Mouse (Mus musculus): ENCODE data around the gene Gm49369. TPM values are rescaled to one million over a fixed set of nuclear protein-coding genes. Genes with fewer than 3 reads are reported as not detected.
A peak's percentile ranks its signal among the peaks of the same experiment; 100 is the strongest.
"Not testable (repeated sequence)": the region's sequence is repeated elsewhere in the genome, so short reads cannot be mapped to it uniquely, and the experiment has no call there.

Gm49369 gene
- total RNA-seq (2021), result 1 to 10 TPM; 2.6 to 3.3 TPM
- long read RNA-seq, experiment 1, partial matches to known transcripts, result 0 of 1 reads
- long read RNA-seq, experiment 1, other reads (novel, unspliced or antisense), result 1 of 1 reads
- long read RNA-seq, experiment 2, result 0 reads

DNA sequence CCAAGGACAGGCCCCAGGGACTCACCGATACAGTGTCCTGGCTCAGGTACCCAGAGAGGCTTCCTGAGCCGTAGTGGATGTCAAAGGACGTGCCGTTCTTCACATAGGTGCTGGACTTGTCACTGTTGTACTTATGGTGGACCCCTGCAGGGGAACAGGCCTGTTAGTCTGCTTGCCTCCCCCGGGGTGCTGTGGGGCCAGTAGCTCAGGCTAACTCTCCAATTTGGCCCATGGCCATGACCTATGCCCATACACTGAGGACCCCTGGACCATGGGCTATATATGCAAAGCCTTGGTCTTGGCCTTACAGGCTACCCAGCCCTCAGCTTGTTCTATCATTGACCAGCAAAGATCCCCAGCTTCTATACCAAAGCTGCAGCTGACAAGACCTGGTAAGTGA lies at the start of gene Gm49369:
Gene Gm49369, minus strand, starts transcription at position 101 of the 400 bp plus-strand sequence.
- no peak for DNase-seq

DNA sequence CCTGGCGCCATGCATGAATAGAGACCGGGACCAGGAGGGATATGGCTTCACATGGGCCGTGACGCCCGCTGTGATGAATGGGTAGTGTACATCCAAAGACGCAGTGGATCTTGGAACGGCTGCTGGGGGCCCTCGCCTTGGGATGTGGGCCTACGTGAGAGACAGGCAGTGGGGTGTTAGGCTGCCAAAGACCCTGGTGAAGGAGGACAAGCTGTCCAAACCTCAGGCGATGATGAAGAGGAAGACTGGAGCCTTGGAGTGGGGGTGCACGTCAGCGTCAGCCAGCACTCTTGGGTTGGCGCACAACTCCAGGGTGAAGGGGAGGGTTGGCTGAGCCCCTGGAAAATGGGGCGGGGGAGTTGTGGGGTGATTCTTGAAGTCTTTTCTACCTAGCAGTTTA lies 48.6 kb upstream of the Gm49369 start:
- no peak for DNase-seq

DNA sequence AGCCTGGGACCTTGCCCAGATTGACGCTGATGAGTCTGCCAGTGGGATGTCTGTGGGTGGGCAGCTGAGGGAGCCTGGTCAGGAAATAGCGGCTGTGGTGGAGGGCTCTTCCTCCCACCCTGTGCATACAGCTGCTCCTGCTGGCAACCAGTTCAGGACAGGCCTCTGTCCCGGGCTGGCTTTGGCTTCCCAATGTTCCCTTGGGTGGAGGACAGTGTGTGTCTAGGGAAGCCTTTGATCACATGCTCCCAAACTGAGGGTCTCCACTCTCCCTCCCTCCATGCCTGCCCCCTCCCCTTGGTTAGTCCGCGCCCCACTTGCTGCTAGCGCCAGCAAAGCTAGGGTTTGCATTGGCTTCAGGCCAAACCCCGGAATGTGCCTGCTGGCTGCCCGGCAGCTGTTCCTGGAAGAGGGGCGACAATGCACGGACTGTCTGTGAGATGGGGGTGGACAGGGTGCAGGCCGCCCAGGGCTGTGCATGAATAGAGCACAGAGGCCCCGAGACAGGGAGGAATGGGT lies 47.8 kb upstream of the Gm49369 start:
- DNase-seq, result peak in 1 of 2 experiments; percentile 17

DNA sequence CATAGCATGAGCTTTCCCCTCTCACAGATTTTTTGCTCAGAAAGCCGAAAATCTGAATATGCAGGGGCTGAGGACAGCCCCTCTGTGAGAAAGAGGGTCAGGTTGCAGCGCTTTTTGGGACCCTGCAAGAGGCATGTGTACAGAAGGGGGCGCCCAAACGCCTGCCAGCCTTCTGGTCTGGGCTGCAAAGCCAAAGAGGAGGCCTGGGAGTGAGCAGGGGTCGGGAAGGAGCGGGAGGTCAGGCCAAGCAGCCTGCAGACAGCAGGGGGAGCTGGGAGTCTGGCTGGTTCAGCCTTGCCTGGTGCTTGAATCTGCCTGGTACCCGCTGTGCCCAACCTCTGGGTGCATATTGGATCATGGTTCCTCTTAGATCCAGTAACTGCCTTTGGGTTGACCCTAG lies 45.7 kb upstream of the Gm49369 start:
- peak; percentile 16 to 31 for DNase-seq

DNA sequence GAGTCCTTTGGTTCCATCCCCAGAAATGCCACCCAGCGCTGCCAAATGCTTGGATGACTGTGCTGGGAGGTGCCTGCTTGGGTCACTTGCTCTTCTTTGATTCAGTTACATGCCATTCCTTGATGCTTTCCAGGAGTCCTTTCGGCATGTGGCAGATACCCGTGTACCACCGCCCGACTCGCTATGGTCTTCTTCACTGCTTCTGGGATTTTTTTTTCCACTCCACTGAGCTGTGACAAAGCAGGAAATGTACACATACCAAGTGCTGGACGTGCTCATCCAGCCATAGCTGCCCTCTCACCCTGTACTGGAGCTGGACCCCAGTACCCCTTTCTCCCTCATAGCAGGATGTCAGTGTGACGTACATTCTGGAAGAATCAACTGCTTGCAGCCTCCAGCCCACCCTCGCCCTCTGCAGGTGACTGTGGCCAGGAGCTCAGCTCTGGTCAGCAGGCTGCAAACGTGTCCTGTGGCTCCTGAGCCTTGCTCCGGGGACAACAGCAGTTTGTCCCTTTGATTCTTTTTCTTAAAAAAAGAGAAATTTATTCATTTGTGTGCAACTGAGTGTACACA lies 43.3 kb upstream of the Gm49369 start:
- DNase-seq, result peak; percentile 23 to 44

DNA sequence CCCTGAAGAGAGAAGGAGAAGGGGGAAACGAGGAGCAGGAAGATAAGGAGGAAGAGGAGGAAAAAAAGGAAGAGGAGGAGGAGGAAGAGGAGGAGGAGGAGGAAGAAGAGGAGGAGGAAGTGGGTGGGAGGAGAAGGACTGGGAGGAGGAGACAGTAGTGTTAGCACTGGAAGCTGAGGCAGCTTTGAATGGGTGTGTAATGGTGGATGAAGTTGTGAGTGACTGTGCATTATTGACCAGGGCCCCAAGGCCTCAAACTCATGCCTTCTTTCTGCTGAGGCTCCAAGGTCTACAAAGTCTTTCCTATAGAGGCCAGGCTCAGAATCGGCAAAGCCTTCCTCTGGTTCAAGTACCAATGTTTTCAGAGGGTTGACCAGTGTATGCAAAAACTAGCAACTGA lies 39.4 kb upstream of the Gm49369 start:
- no peak for DNase-seq

DNA sequence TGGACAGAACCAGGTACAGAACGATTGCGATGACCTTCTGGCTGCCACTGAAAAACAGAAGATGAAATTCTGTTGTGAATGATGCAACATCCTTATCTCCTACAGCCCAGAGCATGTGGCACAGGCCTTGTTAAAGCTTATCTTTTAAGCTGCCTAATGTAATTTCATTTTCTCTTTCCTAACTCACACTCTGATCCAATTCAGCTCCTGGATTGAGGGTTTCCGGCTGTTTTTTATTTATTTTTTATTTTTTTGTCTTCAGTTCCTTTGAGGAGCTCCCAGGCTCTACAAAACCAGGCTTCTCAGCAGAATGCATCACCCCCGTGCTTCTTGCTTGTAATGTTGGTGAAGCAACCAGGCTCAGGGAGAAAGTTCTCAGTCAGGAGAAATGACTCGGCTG lies 37.4 kb upstream of the Gm49369 start:
- DNase-seq, result no peak

DNA sequence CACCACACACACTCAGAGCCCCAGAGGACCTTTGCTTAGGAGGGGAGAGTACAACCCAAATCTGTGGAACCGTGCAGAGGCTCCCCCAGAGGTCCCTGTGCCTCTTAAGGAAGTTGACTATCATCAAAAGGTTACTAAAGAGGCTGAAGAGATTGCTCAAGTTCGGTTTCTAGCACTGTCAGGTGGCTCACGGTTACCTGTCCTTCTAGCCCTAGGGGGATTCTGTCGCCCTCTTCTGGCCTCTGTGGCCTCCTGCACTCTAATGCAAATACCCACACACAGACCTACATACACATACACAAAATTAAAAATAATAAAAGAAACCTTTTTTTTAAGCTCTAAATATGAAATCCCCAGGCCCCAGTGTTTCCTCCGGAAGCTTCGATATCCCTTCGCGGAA lies 36.2 kb upstream of the Gm49369 start:
- no peak for DNase-seq

DNA sequence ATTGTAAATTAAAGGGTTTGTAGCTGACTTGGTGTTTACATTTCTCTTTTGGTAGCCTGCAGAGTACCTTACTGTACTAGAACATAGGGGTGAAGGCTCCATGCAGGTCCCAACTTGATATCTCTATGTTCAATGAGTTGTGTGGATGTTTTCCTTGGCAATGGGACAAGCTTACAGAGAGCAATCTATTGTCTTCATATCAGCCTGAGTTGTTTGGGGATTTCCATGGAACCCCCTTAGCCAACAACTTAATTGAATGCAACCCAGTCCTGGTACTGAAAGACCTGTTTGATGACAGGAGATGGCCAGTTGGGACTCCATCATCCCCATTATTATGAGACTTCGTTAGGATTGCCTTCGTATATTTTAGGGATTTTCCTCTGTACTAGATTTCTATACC lies 35.6 kb upstream of the Gm49369 start:
- no peak for DNase-seq

DNA sequence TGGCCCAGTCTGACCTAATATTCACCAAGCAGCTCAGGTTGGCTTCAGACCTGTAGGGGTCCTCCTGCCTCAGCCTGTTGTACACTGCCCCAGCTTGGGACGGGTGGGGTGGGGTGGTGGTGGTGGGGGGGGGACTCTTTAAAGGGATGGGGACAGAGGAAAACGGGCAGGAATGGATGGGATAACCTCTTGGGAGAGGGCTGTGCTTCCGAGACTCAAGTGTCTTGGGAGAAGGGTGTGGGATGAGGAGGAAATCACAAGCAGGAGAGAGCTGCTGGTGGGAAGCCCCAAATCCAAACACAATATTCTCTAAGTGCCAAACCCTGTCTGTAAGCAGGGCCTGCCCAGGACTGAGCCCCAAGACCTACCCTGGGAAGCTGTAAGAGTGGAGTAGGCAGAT lies 33.8 kb upstream of the Gm49369 start:
- no peak for DNase-seq

DNA sequence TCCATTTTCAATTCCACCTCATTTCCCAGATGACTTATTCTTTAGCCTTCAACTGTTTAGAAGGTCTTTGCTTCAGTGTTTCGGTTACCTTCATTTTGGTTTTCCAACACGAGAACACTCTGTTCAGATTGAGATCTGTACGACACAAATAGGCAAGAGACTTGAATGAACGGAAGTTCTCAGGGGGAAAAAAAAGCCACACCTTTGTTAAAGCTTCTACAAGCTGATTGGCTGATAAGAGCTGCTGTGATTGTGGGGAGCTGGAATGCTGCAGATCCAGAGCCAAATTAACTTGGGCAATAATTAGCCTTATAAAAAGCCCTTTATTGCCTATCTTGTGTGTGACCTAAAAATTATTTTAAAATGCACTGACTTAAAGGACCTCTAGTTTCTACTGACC lies 32.8 kb upstream of the Gm49369 start:
- DNase-seq, result no peak

DNA sequence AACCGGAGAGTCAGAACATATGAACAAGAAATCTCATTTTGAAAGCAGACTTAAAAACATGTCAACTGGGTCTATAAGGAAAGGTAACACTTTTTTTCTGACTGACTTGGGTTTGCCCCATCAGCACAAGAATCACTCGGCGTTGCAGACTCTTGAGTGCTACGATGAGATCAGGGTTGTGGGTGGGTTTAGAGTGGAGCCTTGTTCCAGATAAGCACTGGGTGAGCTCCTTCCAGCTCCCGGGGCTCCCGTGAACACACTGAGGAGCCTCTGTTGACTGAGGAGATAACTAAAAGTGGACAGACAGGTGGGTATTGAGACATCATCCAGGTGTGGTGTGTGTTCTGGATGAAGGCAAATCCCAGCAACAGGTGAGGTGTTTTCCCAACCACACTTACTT lies 30.8 kb upstream of the Gm49369 start:
- no peak for DNase-seq

DNA sequence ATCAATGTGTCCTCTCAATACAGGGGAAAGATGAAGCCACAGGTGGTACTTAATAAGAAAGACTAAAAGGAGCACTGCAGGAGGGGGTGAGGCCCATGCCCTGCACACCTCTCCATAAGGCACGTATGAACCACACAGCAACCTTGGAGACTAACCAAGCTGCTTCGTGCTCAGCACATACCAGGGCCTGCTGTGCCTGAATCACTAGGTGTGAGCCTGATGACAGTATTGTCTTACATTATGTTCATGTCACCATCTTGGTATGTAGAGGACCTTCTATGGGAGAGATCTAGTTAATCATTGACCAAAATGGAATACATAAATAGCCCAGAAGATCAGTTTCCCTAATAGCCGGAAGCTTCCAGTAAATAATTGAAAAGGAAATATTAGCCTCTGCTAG lies 27.1 kb upstream of the Gm49369 start:
- DNase-seq, result no peak

DNA sequence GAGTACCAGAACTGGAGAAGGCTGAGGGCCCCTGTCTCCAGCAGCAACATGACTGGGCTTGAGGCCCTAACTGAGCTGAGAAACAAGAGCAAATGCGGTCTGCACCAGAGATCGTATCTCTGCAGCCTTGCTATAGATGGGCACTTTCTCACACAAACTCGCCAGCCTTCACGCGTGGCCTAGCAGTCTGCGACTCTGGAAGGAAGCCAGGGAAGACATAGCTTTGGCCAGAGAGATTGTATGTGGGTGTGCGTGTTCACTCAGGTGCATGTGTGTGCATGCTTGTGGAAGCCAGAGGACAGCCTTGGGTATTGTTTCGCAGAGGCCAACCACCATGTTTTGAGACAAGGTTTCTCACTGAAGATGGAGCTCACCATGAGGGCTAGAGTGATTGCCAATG lies 26.2 kb upstream of the Gm49369 start:
- DNase-seq, result no peak

DNA sequence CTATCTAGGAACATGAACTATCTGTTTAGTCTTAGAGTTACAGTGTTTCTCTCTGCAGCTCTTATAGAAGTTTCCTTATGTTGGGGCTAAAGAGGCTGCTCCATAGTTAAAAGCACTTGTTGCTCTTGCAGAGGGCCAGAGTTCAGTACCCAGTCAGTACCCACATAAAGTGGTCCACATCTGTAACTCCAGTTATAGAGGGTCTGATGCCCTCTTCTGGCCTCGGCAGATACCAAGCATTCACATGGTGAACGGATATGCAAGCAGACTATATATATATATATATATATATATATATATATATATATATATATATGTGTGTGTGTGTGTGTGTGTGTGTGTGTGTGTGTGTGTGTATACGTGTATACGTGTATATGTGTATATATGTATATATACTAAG lies 25.5 kb upstream of the Gm49369 start:
- DNase-seq, result no peak

DNA sequence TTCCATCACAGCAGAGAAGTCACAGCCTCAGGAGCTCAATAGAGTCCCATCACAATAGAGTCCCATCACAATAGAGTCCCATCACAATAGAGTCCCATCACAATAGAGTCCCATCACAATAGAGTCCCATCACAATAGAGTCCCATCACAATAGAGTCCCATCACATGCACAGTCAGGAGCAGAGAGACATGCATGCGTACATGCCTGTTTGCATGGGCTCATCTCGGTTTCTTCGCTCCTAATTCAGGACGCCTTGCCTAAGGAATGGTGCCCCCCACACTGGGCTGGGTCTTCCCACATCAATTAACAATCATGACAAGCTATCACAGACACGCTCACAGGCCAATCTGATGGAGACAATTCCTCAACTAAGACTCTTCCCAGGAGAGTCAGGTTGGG lies 22.7 kb upstream of the Gm49369 start:
- not testable (repeated sequence) for DNase-seq

DNA sequence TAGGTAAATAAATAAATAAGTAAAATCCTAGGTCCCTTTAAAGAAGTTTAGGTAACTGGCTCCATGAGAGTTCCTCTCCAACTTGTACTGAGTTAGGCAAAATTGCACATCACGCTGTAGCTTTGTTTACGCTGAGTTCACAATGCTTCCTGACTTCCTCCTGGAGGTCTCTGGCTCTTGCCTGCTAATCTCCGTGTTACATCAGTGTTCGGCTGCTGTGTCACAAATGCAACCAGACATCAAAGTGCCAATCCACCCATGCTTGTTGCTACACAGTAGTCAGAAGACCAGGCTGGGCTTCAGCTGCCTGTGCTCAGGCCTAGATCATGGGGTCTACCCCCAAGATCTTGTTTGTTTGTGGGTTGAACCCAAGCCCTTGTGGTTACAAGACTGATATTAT lies 21.1 kb upstream of the Gm49369 start:
- DNase-seq, result no peak

DNA sequence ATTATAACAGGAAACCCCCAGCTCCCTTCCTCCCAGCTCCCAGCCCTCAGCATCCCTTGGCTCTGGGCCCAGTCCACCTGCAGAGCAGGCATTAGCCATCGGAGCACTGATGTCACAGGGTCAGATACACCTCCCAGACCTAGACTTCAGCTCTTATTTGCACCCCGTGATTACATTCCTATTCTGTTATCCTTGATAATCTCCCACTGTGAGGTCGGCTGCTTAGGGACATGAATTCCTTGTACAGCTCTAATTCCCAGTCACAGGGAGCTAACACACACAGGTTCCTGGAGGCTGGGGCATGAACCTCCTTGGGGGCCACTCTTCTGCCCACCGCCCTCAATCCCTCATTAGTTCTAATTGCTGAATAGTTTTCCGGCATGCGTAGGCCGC lies 18.3 kb upstream of the Gm49369 start:
- no peak for DNase-seq

DNA sequence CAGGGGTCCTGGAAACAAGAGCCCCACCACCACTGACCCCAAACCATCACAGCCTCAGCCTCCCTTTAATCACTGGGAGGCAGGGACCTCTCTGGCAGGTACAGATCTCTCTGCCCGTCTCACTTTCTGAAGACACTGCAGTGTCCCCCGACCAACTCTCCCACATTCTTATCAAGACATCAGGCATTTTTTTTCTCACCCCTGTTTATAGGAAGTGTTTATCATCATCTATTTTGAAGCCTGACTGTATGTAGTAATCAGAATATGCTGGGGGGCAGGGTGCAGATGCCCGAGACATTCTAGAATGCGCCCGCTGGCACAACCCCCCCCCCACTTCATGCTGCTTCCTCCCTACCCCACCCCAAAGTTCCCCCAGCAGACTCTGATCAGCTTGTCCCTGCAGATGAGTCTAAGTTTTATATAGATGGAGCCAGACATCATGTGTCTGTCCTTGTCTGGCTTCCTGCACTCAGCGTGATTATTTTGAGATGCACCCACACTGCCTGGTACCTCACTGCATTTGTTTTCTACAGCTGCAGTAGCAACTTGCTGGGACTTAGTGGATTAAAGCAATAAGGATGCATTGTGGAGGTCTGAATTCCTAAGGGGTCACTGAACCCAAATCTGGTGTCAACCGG lies 17.8 kb upstream of the Gm49369 start:
- DNase-seq, result no peak

DNA sequence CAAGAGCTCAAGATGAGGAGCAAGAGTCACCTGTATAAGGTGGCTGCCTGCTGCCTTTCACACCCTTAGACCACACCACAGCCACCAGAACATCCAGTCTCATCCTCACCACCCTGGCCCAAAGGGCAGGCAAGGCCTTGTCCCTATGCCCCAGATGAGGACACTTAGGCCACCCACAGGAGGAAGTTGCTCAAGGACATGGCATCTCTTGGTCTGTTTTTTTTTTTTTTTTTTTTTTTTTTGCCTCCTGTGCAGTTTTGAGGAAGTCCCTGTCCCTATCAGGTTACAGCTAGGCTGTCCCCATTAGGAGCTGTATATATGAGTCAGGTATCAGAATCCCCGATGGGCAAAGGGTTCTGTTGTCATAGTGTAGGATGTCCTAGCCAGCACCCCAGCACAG lies 16.8 kb upstream of the Gm49369 start:
- no peak for DNase-seq

DNA sequence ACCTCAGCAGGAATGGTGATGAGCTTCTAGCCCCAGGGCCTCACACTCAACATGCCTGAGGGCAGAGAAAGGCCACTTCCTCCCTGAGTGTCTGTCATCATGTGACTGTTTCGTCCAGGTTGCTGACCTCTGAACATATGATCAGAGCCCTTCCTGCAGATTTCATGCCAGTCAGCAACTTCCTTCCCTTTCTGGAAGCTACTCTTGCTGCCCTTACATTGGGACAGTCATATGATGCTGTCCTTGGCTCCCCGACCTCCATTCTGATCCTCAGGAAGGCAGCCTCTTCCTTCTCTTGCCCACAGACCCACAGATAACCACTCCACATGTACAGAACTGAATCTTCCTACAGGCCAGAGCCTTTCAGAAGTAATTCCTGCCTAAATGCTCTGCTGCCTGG lies 15.6 kb upstream of the Gm49369 start:
- peak in 1 of 2 experiments; percentile 46 for DNase-seq

DNA sequence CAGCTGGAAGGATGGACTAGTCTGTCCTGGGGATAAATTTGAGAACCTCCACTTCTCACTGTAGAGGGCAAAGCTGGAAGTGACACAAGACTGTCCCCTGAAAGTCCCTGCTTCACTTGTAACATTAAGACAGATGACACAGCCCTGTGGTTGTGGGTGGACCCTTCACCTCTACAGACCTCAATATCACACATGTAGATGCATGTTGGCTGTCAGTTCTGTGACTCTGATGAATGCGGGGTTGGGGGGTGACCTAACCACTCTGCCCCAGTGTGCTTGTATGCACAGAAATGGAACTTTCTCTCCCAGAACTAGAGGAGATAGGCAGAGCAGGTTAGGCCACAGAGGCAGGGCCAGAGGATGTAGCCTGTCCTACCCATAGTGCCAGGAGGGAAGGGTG lies 14.1 kb upstream of the Gm49369 start:
- no peak for DNase-seq

DNA sequence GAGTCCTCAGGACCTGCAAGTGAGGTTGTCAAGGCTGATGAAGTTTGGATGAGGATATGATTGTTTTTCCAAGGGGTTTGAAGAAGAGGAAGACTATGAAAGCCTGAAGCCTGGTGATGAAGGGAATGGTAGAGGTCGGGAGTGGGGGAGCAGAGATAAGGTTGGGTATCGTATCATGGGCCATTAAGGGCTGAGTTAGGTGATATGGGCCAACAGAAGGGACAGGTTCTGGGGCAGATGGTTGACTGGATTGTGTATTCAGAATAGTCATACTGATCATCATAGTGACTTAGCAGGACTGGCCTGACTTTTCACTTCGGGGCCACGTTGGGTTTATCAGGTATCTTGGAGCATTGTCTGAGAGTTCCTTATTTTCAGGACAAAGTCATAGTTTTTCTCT lies 13.0 kb upstream of the Gm49369 start:
- DNase-seq, result no peak
